Mouse (Mus musculus) midbrain, embryonic 12.5 days (tissue): ENCODE data around the gene Trim37. TPM values are rescaled to one million over a fixed set of nuclear protein-coding genes. Genes with fewer than 3 reads are reported as not detected.

Experiments
- ATAC-seq: fragments of 200-750 bp; cut with Nextera tagmentation; 2 replicates; pipeline ENCODE4 v1.8.0; 2017; ENCODE audit warnings: low read depth, moderate TSS enrichment, moderate library complexity; ENCODE audit not compliant: low FRiP score
- H3K27ac ChIP-seq: fragments of 300-500 bp; sonication (generic); replicated peaks from 2 replicates; pipeline ENCODE4 v1.5.1; 2016; ENCODE audit warnings: mild to moderate bottlenecking
- H3K27me3 ChIP-seq: fragments of 300-500 bp; sonication (generic); 2 replicates; pipeline ENCODE4 v1.6.1; 2016; ENCODE audit warnings: mild to moderate bottlenecking
- H3K36me3 ChIP-seq: fragments of 300-500 bp; sonication (generic); 2 replicates; pipeline ENCODE4 v1.6.1; 2016
- H3K4me1 ChIP-seq: fragments of 300-500 bp; sonication (generic); 2 replicates; pipeline ENCODE4 v1.6.1; 2016
- H3K4me2 ChIP-seq: fragments of 300-500 bp; sonication (generic); replicated peaks from 2 replicates; pipeline ENCODE4 v1.6.1; 2016; ENCODE audit warnings: mild to moderate bottlenecking, moderate library complexity
- H3K4me3 ChIP-seq: fragments of 300-500 bp; sonication (generic); 2 replicates; pipeline ENCODE4 v1.5.1; 2016; ENCODE audit warnings: mild to moderate bottlenecking
- H3K9ac ChIP-seq: fragments of 300-500 bp; sonication (generic); replicated peaks from 2 replicates; pipeline ENCODE4 v1.6.1; 2016; ENCODE audit warnings: mild to moderate bottlenecking, moderate library complexity
- H3K9me3 ChIP-seq: fragments of 300-500 bp; sonication (generic); 2 replicates; pipeline ENCODE4 v1.6.1; 2016; ENCODE audit warnings: mild to moderate bottlenecking
- WGBS: fragments of 180-500 bp; shearing (Covaris S2); methylation state at CpG from one replicate; pipeline ENCODE4 v1.1.7; 2016; 5-methylcytosine and 5-hydroxymethylcytosine counted together
- polyA plus RNA-seq: library from polyadenylated mRNA; unstranded; fragments of >200 nt; fragmentation: Nextera tagmentation; extraction: Ambion mirVana; gene quantifications from 2 replicates; pipeline ENCODE4 v1.2.1, GENCODE M21; 2016

Trim37 gene
- polyA plus RNA-seq, 1 experiment from 2014 or later = 95.3 TPM

- H3K27me3 ChIP-seq = no peaks in the 10 kb centered on the region
- H3K4me3 ChIP-seq = no peak overlapping the region
- H3K9ac ChIP-seq = no peak overlapping the region
- H3K4me1 ChIP-seq = no peaks in the 10 kb centered on the region
- H3K4me2 ChIP-seq = no peak overlapping the region
- H3K27ac ChIP-seq = no peak overlapping the region
- WGBS = 91% methylated on average over 12 of the region's 12 CpGs
- ATAC-seq = no peak
- H3K36me3 ChIP-seq = peaks cover 46% of the 10 kb centered on the region
- H3K9me3 ChIP-seq = no peaks in the 10 kb centered on the region
Observed at GRCm38 (mm10) chr11:87234743-87235485, 108.0 kb downstream of the Trim37 start.

- ATAC-seq = no peak
- Histone ChIP-seq H3K9me3 (no peaks in the 10 kb centered on the region), H3K9ac (no peak overlapping the region), H3K27ac (no peak overlapping the region), H3K27me3 (no peaks in the 10 kb centered on the region), H3K4me2 (no peak overlapping the region), H3K36me3 (peaks cover 48% of the 10 kb centered on the region), H3K4me1 (no peaks in the 10 kb centered on the region), H3K4me3 (no peak overlapping the region)
- 88% methylated on average over 5 of the region's 5 CpGs for WGBS
Observed at GRCm38 (mm10) chr11:87235486-87235872, 108.6 kb downstream of the Trim37 start.

GRCm38 (mm10) chr11:87238891-87239530 is 112.1 kb downstream of the Trim37 start:
- H3K4me2 ChIP-seq = no peak overlapping the region
- H3K27ac ChIP-seq = no peak overlapping the region
- H3K4me1 ChIP-seq = no peaks in the 10 kb centered on the region; the same call in 1 of the 2 replicates
- no peaks in the 10 kb centered on the region for H3K9me3 ChIP-seq
- H3K9ac ChIP-seq = no peak overlapping the region
- no peak for ATAC-seq
- H3K4me3 ChIP-seq = no peak overlapping the region
- 94% methylated on average over 7 of the region's 7 CpGs for WGBS
- H3K27me3 ChIP-seq = no peaks in the 10 kb centered on the region
- peaks cover 40% of the 10 kb centered on the region for H3K36me3 ChIP-seq

- no peak for ATAC-seq
- H3K27ac ChIP-seq = no peak overlapping the region
- no peak overlapping the region for H3K9ac ChIP-seq
- no peaks in the 10 kb centered on the region for H3K9me3 ChIP-seq
- 89% methylated on average over 15 of the region's 15 CpGs for WGBS
- no peak overlapping the region for H3K4me2 ChIP-seq
- H3K4me3 ChIP-seq = no peak overlapping the region
- no peaks in the 10 kb centered on the region for H3K27me3 ChIP-seq
- peaks cover 31% of the 10 kb centered on the region for H3K36me3 ChIP-seq
- H3K4me1 ChIP-seq = no peaks in the 10 kb centered on the region; the same call in 1 of the 2 replicates
Observed at GRCm38 (mm10) chr11:87240141-87240832, 113.4 kb downstream of the Trim37 start.

GRCm38 (mm10) chr11:87240833-87241215 is 113.9 kb downstream of the Trim37 start:
- H3K36me3 ChIP-seq = peaks cover 30% of the 10 kb centered on the region
- no peaks in the 10 kb centered on the region; the same call in 1 of the 2 replicates for H3K4me1 ChIP-seq
- H3K27me3 ChIP-seq = no peaks in the 10 kb centered on the region
- H3K9me3 ChIP-seq = no peaks in the 10 kb centered on the region
- ATAC-seq = no peak
- no peak overlapping the region for H3K27ac ChIP-seq
- no peak overlapping the region for H3K4me3 ChIP-seq
- no peak overlapping the region for H3K9ac ChIP-seq
- H3K4me2 ChIP-seq = no peak overlapping the region
- 90% methylated on average over 4 of the region's 4 CpGs for WGBS

- Histone ChIP-seq H3K4me3 (no peak overlapping the region), H3K27ac (no peak overlapping the region), H3K27me3 (no peaks in the 10 kb centered on the region), H3K9me3 (no peaks in the 10 kb centered on the region), H3K36me3 (peaks cover 28% of the 10 kb centered on the region), H3K9ac (no peak overlapping the region), H3K4me2 (no peak overlapping the region), H3K4me1 (no peaks in the 10 kb centered on the region; the same call in 1 of the 2 replicates)
- ATAC-seq = no peak
- 81% methylated on average over 7 of the region's 7 CpGs for WGBS
Observed at GRCm38 (mm10) chr11:87241256-87241655, 114.4 kb downstream of the Trim37 start.

- ATAC-seq = no peak
- Histone ChIP-seq H3K27me3 (no peaks in the 10 kb centered on the region), H3K27ac (no peak overlapping the region), H3K4me1 (peaks cover 5% of the 10 kb centered on the region; the same call in 1 of the 2 replicates), H3K9me3 (no peaks in the 10 kb centered on the region), H3K4me3 (no peak overlapping the region), H3K36me3 (peaks cover 13% of the 10 kb centered on the region; the same call in 1 of the 2 replicates), H3K9ac (no peak overlapping the region), H3K4me2 (no peak overlapping the region)
- 93% methylated on average over 9 of the region's 9 CpGs for WGBS
Observed at GRCm38 (mm10) chr11:87245171-87245840, 118.4 kb downstream of the Trim37 start.

GRCm38 (mm10) chr11:87246107-87246651 is 119.3 kb downstream of the Trim37 start:
- H3K4me3 ChIP-seq = no peak overlapping the region
- H3K27ac ChIP-seq = no peak overlapping the region
- peaks cover 5% of the 10 kb centered on the region; the same call in 1 of the 2 replicates for H3K36me3 ChIP-seq
- no peak overlapping the region for H3K4me2 ChIP-seq
- peaks cover 8% of the 10 kb centered on the region for H3K4me1 ChIP-seq
- H3K9me3 ChIP-seq = no peaks in the 10 kb centered on the region
- H3K27me3 ChIP-seq = no peaks in the 10 kb centered on the region
- WGBS = 79% methylated on average over 4 of the region's 4 CpGs
- no peak overlapping the region for H3K9ac ChIP-seq
- no peak for ATAC-seq

GRCm38 (mm10) chr11:87246724-87247493 is 120.0 kb downstream of the Trim37 start:
- ATAC-seq = no peak
- H3K4me3 ChIP-seq = no peak overlapping the region
- 71% methylated on average over 9 of the region's 9 CpGs for WGBS
- no peak overlapping the region for H3K4me2 ChIP-seq
- no peaks in the 10 kb centered on the region for H3K27me3 ChIP-seq
- H3K9ac ChIP-seq = no peak overlapping the region
- H3K4me1 ChIP-seq = peaks cover 8% of the 10 kb centered on the region
- no peaks in the 10 kb centered on the region for H3K9me3 ChIP-seq
- H3K27ac ChIP-seq = no peak overlapping the region
- peaks cover 3% of the 10 kb centered on the region; the same call in 1 of the 2 replicates for H3K36me3 ChIP-seq

GRCm38 (mm10) chr11:87247494-87247866 is 120.6 kb downstream of the Trim37 start:
- no peak overlapping the region for H3K4me2 ChIP-seq
- H3K27ac ChIP-seq = no peak overlapping the region
- no peak for ATAC-seq
- H3K36me3 ChIP-seq = peaks cover 3% of the 10 kb centered on the region; the same call in 1 of the 2 replicates
- H3K9ac ChIP-seq = no peak overlapping the region
- H3K4me1 ChIP-seq = peaks cover 8% of the 10 kb centered on the region
- H3K27me3 ChIP-seq = no peaks in the 10 kb centered on the region
- no peaks in the 10 kb centered on the region for H3K9me3 ChIP-seq
- H3K4me3 ChIP-seq = no peak overlapping the region
- WGBS = 76% methylated on average over 5 of the region's 5 CpGs

- no peak for ATAC-seq
- WGBS = 75% methylated on average over 6 of the region's 6 CpGs
- H3K9ac ChIP-seq = no peak overlapping the region
- H3K27me3 ChIP-seq = no peaks in the 10 kb centered on the region
- no peak overlapping the region for H3K27ac ChIP-seq
- peaks cover 8% of the 10 kb centered on the region; the same call in 1 of the 2 replicates for H3K4me1 ChIP-seq
- H3K36me3 ChIP-seq = no peaks in the 10 kb centered on the region
- H3K4me3 ChIP-seq = no peak overlapping the region
- H3K4me2 ChIP-seq = no peak overlapping the region
- no peaks in the 10 kb centered on the region for H3K9me3 ChIP-seq
Observed at GRCm38 (mm10) chr11:87250132-87250531, 123.3 kb downstream of the Trim37 start.
